Mouse (Mus musculus) myocyte (in vitro differentiated cells): ENCODE measurements around the gene Arl15. TPM values are rescaled to one million over a fixed set of nuclear protein-coding genes. Genes with fewer than 3 reads are reported as not detected.

Experiments used
- H3K27me3 ChIP-seq: one replicate; pipeline ENCODE4 v1.6.1; 2011; ENCODE audit not compliant: control insufficient read depth, insufficient read depth, insufficient read length
- H3K36me3 ChIP-seq: one replicate; pipeline ENCODE4 v1.6.1; 2011; ENCODE audit not compliant: control insufficient read depth, insufficient read depth
- H3K4me2 ChIP-seq: one replicate; pipeline ENCODE4 v1.6.1; 2011; ENCODE audit warnings: low read depth, control low read depth
- H3K4me3 ChIP-seq: one replicate; pipeline ENCODE4 v1.5.1; 2011; ENCODE audit warnings: mild to moderate bottlenecking, control low read depth, moderate library complexity
- H3K79me2 ChIP-seq: one replicate; pipeline ENCODE4 v1.6.1; 2011; ENCODE audit not compliant: control insufficient read depth, insufficient read depth
- H3ac ChIP-seq: one replicate; pipeline ENCODE4 v1.6.1; 2011; ENCODE audit not compliant: control insufficient read depth, insufficient read length
- CEBPB ChIP-seq: IDR thresholded peaks from 2 replicates; pipeline ENCODE4 v1.6.1; 2011; ENCODE audit warnings: mild to moderate bottlenecking, moderate library complexity; ENCODE audit not compliant: poor library complexity, insufficient read depth, severe bottlenecking
- E2F4 ChIP-seq: IDR thresholded peaks from one replicate; pipeline ENCODE4 v1.6.1; 2011; ENCODE audit warnings: mild to moderate bottlenecking, control low read depth, moderate library complexity; ENCODE audit not compliant: insufficient read depth
- MAX ChIP-seq: IDR thresholded peaks from one replicate; pipeline ENCODE4 v1.6.1; 2011; ENCODE audit warnings: low read depth, mild to moderate bottlenecking, control low read depth
- MYOD1 ChIP-seq, 3 experiments: IDR thresholded peaks; one replicate each; pipeline ENCODE4 v1.6.1; 2011; ENCODE audit warnings: control low read depth in 2 of 3, low read depth in 2 of 3, mild to moderate bottlenecking in 2 of 3, moderate library complexity in 1 of 3; ENCODE audit not compliant: insufficient read length in 2 of 3, control insufficient read depth in 1 of 3
- MYOG ChIP-seq, 3 experiments: IDR thresholded peaks; one replicate each; pipeline ENCODE4 v1.6.1; 2011; ENCODE audit warnings: control low read depth in 2 of 3, low read depth in 2 of 3, mild to moderate bottlenecking in 2 of 3; ENCODE audit not compliant: insufficient read length in 2 of 3, control insufficient read depth in 1 of 3, insufficient read depth in 1 of 3
- POLR2A ChIP-seq: IDR thresholded peaks from one replicate; pipeline ENCODE4 v1.6.1; 2011; ENCODE audit warnings: low read depth, mild to moderate bottlenecking, control low read depth, moderate library complexity; ENCODE audit not compliant: insufficient read length
- POLR2AphosphoS2 ChIP-seq: IDR thresholded peaks from one replicate; pipeline ENCODE4 v1.6.1; 2011; ENCODE audit warnings: low read depth, control low read depth; ENCODE audit not compliant: insufficient read length
- REST ChIP-seq: IDR thresholded peaks from one replicate; pipeline ENCODE4 v1.6.1; 2011; ENCODE audit warnings: mild to moderate bottlenecking, control low read depth, moderate library complexity; ENCODE audit not compliant: insufficient read depth, insufficient read length
- SRF ChIP-seq: IDR thresholded peaks from one replicate; pipeline ENCODE4 v1.6.1; 2011; ENCODE audit warnings: low read depth; ENCODE audit not compliant: control insufficient read depth, insufficient read length
- TCF12 ChIP-seq: IDR thresholded peaks from one replicate; pipeline ENCODE4 v1.6.1; 2011; ENCODE audit warnings: mild to moderate bottlenecking, control low read depth; ENCODE audit not compliant: poor library complexity, insufficient read depth, severe bottlenecking
- TCF3 ChIP-seq: IDR thresholded peaks from one replicate; pipeline ENCODE4 v1.6.1; 2011; ENCODE audit warnings: low read depth, control low read depth; ENCODE audit not compliant: insufficient read length
- USF1 ChIP-seq: IDR thresholded peaks from one replicate; pipeline ENCODE4 v1.6.1; 2011; ENCODE audit warnings: low read depth, mild to moderate bottlenecking, control low read depth, moderate library complexity
- polyA plus RNA-seq: library from polyadenylated mRNA; unstranded; fragments of >200 nt; fragmentation: generic; extraction: Trizol; gene quantifications from one replicate; pipeline ENCODE4 v1.2.1, GENCODE M21; 2012; ENCODE audit warnings: missing spikeins

Arl15 gene
- polyA plus RNA-seq, 1 experiment: 11.1 TPM

- Histone ChIP-seq H3K79me2 (peaks cover 23% of the 10 kb centered on the region), H3K4me2 (no peak overlapping the region), H3K4me3 (no peak overlapping the region), H3K27me3 (no peaks in the 10 kb centered on the region), H3ac (no peak overlapping the region), H3K36me3 (no peaks in the 10 kb centered on the region)
- TF ChIP-seq TCF12: no peak
- TF ChIP-seq E2F4: no peak
- no peak for TF ChIP-seq TCF3
- TF ChIP-seq SRF: no peak
- TF ChIP-seq USF1: no peak
- no peak for TF ChIP-seq REST
- no peak for TF ChIP-seq POLR2A
Observed at GRCm38 (mm10) chr13:113888704-113889103, 94.4 kb downstream of the Arl15 start.

DNA sequence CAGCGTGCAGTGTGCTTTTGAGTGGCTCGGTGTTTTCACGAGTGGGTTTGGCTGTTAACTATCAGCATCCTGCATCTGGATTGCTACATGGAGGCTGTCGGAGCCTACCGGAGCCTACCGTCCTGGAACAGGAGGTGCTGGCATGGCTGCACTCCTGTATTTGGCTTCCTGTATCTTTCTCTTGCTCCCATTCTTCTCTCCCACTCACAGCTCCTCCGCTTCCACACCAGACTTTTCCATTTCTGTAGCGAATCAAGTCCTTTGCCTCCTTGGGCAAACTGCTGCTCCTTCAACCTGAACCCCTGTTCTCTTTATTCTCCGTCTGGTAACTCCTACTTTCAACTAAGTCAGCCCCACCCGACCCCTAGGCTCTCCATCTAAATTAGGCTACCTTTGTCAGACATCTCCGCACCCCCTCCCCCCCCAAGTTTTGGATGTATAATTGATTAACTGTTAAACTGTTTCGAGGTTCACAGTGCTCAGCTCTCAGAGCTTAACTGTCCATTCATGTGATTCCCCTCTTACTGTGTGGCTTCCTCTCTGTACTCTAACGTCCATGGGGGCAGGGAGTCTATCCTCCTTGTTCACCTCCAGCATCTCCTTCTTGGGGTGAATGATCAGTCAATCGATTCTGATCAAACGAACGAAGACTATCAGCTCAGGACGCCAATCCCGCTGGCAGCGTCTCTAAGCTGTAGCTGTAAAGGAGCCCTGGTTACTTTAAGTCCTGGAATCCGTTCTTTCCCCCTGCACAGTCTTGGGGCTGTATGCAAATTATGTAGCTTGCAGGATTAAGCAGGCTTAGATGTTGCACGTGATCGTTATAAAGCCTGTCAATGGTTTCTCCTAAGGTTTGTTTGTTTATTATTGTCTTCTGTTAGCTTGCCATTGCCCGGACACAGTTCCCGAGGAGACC lies 95.1 kb downstream of the Arl15 start:
- Histone ChIP-seq H3K27me3 (no peaks in the 10 kb centered on the region), H3K4me2 (no peak overlapping the region), H3ac (no peak overlapping the region)

GRCm38 (mm10) chr13:113896684-113897083 lies 102.4 kb downstream of the Arl15 start:
- peaks cover 8% of the 10 kb centered on the region for H3K79me2 ChIP-seq
- no peak overlapping the region for H3K4me2 ChIP-seq
- TF ChIP-seq REST (no peak), SRF (no peak), MAX (no peak), E2F4 (no peak), TCF12 (no peak), POLR2AphosphoS2 (no peak), MYOG (IDR thresholded peaks at IDR 0.05; ENCODE audit: control insufficient read depth in 1 of 3, insufficient read depth in 1 of 3, insufficient read length in 2 of 3, low read depth in 2 of 3) (no peak), USF1 (no peak)
- no peaks in the 10 kb centered on the region for H3K36me3 ChIP-seq
- no peaks in the 10 kb centered on the region for H3K27me3 ChIP-seq
- H3ac ChIP-seq: no peak overlapping the region
- H3K4me3 ChIP-seq: no peak overlapping the region

More for the DNA sequence above, 95.1 kb downstream of the Arl15 start:
- TF ChIP-seq MYOG (IDR thresholded peaks at IDR 0.05; ENCODE audit: control insufficient read depth in 1 of 3, insufficient read depth in 1 of 3, insufficient read length in 2 of 3, low read depth in 2 of 3) (no peak), MYOD1 (IDR thresholded peaks at IDR 0.05; ENCODE audit: control insufficient read depth in 1 of 3, insufficient read length in 2 of 3, low read depth in 2 of 3) (no peak), USF1 (no peak), TCF3 (no peak), CEBPB (no peak), SRF (no peak), TCF12 (no peak), REST (no peak), E2F4 (no peak), POLR2AphosphoS2 (no peak), MAX (no peak), POLR2A (no peak)
- Histone ChIP-seq H3K79me2 (peaks cover 20% of the 10 kb centered on the region), H3K36me3 (no peaks in the 10 kb centered on the region), H3K4me3 (no peak overlapping the region)

GRCm38 (mm10) chr13:113897498-113897897 lies 103.2 kb downstream of the Arl15 start:
- Histone ChIP-seq H3K27me3 (no peaks in the 10 kb centered on the region), H3ac (no peak overlapping the region), H3K4me3 (no peak overlapping the region), H3K79me2 (peaks cover 10% of the 10 kb centered on the region), H3K4me2 (no peak overlapping the region), H3K36me3 (no peaks in the 10 kb centered on the region)
- TF ChIP-seq E2F4 (no peak), REST (no peak), POLR2AphosphoS2 (no peak)

- H3K79me2 ChIP-seq: peaks cover 15% of the 10 kb centered on the region
- no peak overlapping the region for H3K4me2 ChIP-seq
- TF ChIP-seq REST (no peak), POLR2AphosphoS2 (no peak), SRF (no peak)
- H3K4me3 ChIP-seq: no peak overlapping the region
- H3ac ChIP-seq: no peak overlapping the region
- H3K27me3 ChIP-seq: no peaks in the 10 kb centered on the region
- H3K36me3 ChIP-seq: no peaks in the 10 kb centered on the region
Observed at GRCm38 (mm10) chr13:113897951-113898350, 103.6 kb downstream of the Arl15 start.
